In genomic region chr10:87711798-87712197, GRCm38 (mm10) we compare ENCODE assay signal across 12 mouse cellular contexts.
DNase-seq lines count a peak whose midpoint lies in the region; ATAC-seq and TF ChIP-seq lines count a peak whose summit lies in the region.
"Had no signal": no experiment of that assay in that cellular context is flagged by ENCODE, and none has a peak within 500 bp of the region (broad histone marks: within the 10 kb centered on the region; RNA-seq: fewer than 3 reads in every experiment).

No protein-coding gene starts in this region.

- ATAC-seq in kidney, embryonic 15.5 days (replicated peaks; ENCODE audit: low FRiP score) = no peak
- ATAC-seq in heart, postnatal 0 days (ENCODE audit: insufficient read depth, low read depth) = peak; percentile 73
- ATAC-seq in liver, embryonic 15.5 days (ENCODE audit: insufficient read depth) = peak; percentile 80; the same call in 1 of the 2 replicates
- ATAC-seq: activated CD4-positive, CD25-positive, alpha-beta regulatory T cell, adult 4 months; forebrain, embryonic 13.5 days; intestine, embryonic 16.5 days had no signal

- H3K9ac ChIP-seq in kidney, embryonic 15.5 days = no peak overlapping the region
- no peak overlapping the region for H3K9ac ChIP-seq in heart, postnatal 0 days (replicated peaks; ENCODE audit: low read depth, low read length)
- H3K9ac ChIP-seq in liver, embryonic 15.5 days = no peak overlapping the region
- H3K9ac ChIP-seq: forebrain, embryonic 13.5 days had no signal

- no peak overlapping the region for H3K4me3 ChIP-seq in kidney, embryonic 15.5 days (replicated peaks)
- H3K4me3 ChIP-seq in heart, postnatal 0 days (ENCODE audit: low read depth, low read length) = no peak overlapping the region
- H3K4me3 ChIP-seq in liver, embryonic 15.5 days (replicated peaks) = no peak overlapping the region
- H3K4me3 ChIP-seq: forebrain, embryonic 13.5 days had no signal

- no peak overlapping the region for H3K4me2 ChIP-seq in kidney, embryonic 15.5 days
- no peak overlapping the region for H3K4me2 ChIP-seq in heart, postnatal 0 days (ENCODE audit: low read depth, low read length)
- no peak overlapping the region for H3K4me2 ChIP-seq in liver, embryonic 15.5 days
- H3K4me2 ChIP-seq: forebrain, embryonic 13.5 days had no signal

- DNase-seq in kidney, adult 11 months = peak; percentile 12
- DNase-seq in adrenal gland, adult 8-10 months = peak; percentile 41
- peak; percentile 73 for DNase-seq in heart, postnatal 0 days (ENCODE audit: low spot score)
- no peak for DNase-seq in spleen, adult 18-20 months
- no peak for DNase-seq in right cerebral cortex, adult 18-20 months
- no peak for DNase-seq in layer of hippocampus, postnatal 14 days (ENCODE audit: low spot score in 2 of 2)

- H3K36me3 ChIP-seq in kidney, embryonic 15.5 days = no peaks in the 10 kb centered on the region
- no peaks in the 10 kb centered on the region for H3K36me3 ChIP-seq in heart, postnatal 0 days (replicated peaks; ENCODE audit: control insufficient read depth, insufficient read depth, low read length)
- no peaks in the 10 kb centered on the region for H3K36me3 ChIP-seq in liver, embryonic 15.5 days (replicated peaks)

- no peaks in the 10 kb centered on the region for H3K27me3 ChIP-seq in kidney, embryonic 15.5 days
- no peaks in the 10 kb centered on the region for H3K27me3 ChIP-seq in heart, postnatal 0 days (ENCODE audit: control insufficient read depth, insufficient read depth, low read length)
- H3K27me3 ChIP-seq in liver, embryonic 15.5 days = no peaks in the 10 kb centered on the region
- H3K27me3 ChIP-seq: CH12.LX; forebrain, embryonic 13.5 days had no signal

- no peaks in the 10 kb centered on the region for H3K4me1 ChIP-seq in kidney, embryonic 15.5 days
- peaks cover 14% of the 10 kb centered on the region for H3K4me1 ChIP-seq in heart, postnatal 0 days (ENCODE audit: control insufficient read depth, insufficient read depth)
- no peaks in the 10 kb centered on the region for H3K4me1 ChIP-seq in liver, embryonic 15.5 days (replicated peaks)

- TF ChIP-seq EP300 in heart, postnatal 0 days (IDR thresholded peaks at IDR 0.05; ENCODE audit: low read depth) = no peak

- 29% methylated on average over 3 of the region's 3 CpGs for WGBS in kidney, embryonic 15.5 days
- WGBS in heart, postnatal 0 days = 2% methylated on average over 3 of the region's 3 CpGs
- 43% methylated on average over 3 of the region's 3 CpGs for WGBS in liver, embryonic 15.5 days (ENCODE audit: insufficient replicate concordance)

- no peak for TF ChIP-seq CTCF in heart, postnatal 0 days (IDR thresholded peaks at IDR 0.05; ENCODE audit: low read depth)

- H3K27ac ChIP-seq in kidney, embryonic 15.5 days = no peak overlapping the region
- H3K27ac ChIP-seq in heart, postnatal 0 days (ENCODE audit: low read depth) = no peak overlapping the region
- H3K27ac ChIP-seq in liver, embryonic 15.5 days (replicated peaks) = no peak overlapping the region
- H3K27ac ChIP-seq: forebrain, embryonic 13.5 days had no signal

- no peaks in the 10 kb centered on the region for H3K9me3 ChIP-seq in kidney, embryonic 15.5 days (replicated peaks)
- H3K9me3 ChIP-seq in heart, postnatal 0 days (replicated peaks; ENCODE audit: control insufficient read depth, low read length) = no peaks in the 10 kb centered on the region
- no peaks in the 10 kb centered on the region for H3K9me3 ChIP-seq in liver, embryonic 15.5 days (replicated peaks)
- H3K9me3 ChIP-seq: forebrain, embryonic 13.5 days had no signal

Comparison
In these comparisons a context has a peak if more than half of its experiments do, and no peak if none do; other contexts are left out.
1. DNase-seq: peak in kidney, adult 11 months (single experiment), adrenal gland, adult 8-10 months (single experiment) and heart, postnatal 0 days (single experiment); none in spleen, adult 18-20 months (0 of 2), right cerebral cortex, adult 18-20 months (single experiment) and layer of hippocampus, postnatal 14 days (0 of 2).